Mouse (Mus musculus) CD4-positive, CD25-positive, alpha-beta regulatory T cell, adult 9 weeks (primary cell): ENCODE data around the gene Gm14410. TPM values are rescaled to one million over a fixed set of nuclear protein-coding genes. Genes with fewer than 3 reads are reported as not detected.

ENCODE experiments used
- polyA plus RNA-seq: library from polyadenylated mRNA; unstranded; fragments of 100-300 nt; shearing (Covaris generic); gene quantifications from one replicate; pipeline ENCODE4 v1.2.1, GENCODE M21; 2017

Gene Gm14410
- polyA plus RNA-seq: 10.1 TPM

DNA sequence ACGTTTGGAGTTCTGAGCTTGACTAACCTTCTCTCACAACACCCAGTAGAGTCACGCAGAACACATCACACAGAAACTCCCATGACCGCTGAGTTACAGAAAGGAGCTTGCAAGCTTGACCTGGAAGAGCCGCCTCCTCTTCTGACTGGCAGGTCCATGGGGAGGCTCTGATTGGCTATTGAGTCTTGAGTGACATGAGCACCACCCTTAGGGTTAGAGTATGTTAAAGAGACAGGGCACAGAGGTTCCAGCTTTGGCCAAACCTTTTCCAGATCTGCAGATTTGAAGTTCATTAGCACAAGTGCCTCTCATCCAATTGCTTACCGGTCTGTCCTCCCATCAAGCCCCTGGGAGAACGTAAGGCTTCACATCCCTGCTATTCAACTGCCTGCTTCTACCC lies at the start of gene Gm14410:
Gene Gm14410 (minus strand): TSS at position 81 of the 400 bp plus-strand sequence.

Other genes with a start within 250 kb of the Gm14410 start
- 3.9 TPM for gene Gm14419, start 205.5 kb downstream of the Gm14410 start, polyA plus RNA-seq
- gene Gm14401, start 132.1 kb downstream of the Gm14410 start, polyA plus RNA-seq: 0.56 TPM
- not detected for gene Gm14409, start 60.6 kb upstream of the Gm14410 start, polyA plus RNA-seq
- gene Gm14412, start 117.9 kb upstream of the Gm14410 start, polyA plus RNA-seq: not detected
- gene Gm14418, start 191.9 kb upstream of the Gm14410 start, polyA plus RNA-seq: 2.5 TPM